In genomic region chr11:5443511-5444233, GRCm38 (mm10) we compare ENCODE assay signal across 8 mouse cellular contexts. TPM values are rescaled to one million over a fixed set of nuclear protein-coding genes. Genes with fewer than 3 reads are reported as not detected.
DNase-seq lines count a peak whose midpoint lies in the region; ATAC-seq and TF ChIP-seq lines count a peak whose summit lies in the region.

No protein-coding gene starts in this region.

- H3K4me1 ChIP-seq in MEL (ENCODE audit: control insufficient read depth in 1 of 2, insufficient read depth in 2 of 2, low read length in 2 of 2): peaks cover 16 to 31% of the 10 kb centered on the region in 2 experiments
- peaks cover 47% of the 10 kb centered on the region for H3K4me1 ChIP-seq in heart, embryonic 13.5 days
- peaks cover 11% of the 10 kb centered on the region for H3K4me1 ChIP-seq in kidney, postnatal 0 days (replicated peaks; ENCODE audit: insufficient read depth, low read length)
- H3K4me1 ChIP-seq in spleen, adult 2 months (ENCODE audit: control insufficient read depth, insufficient read depth, insufficient read length): peaks cover 4% of the 10 kb centered on the region

- no peak for TF ChIP-seq RAD21 in MEL (IDR thresholded peaks at IDR 0.05; ENCODE audit: low read depth, low read length)

- H3K9ac ChIP-seq in MEL (ENCODE audit: control insufficient read depth, low read depth, low read length, poor library complexity, severe bottlenecking): peak overlapping the region; percentile 90
- H3K9ac ChIP-seq in heart, embryonic 13.5 days: peak overlapping the region; percentile 89
- peak overlapping the region; percentile 92 for H3K9ac ChIP-seq in kidney, postnatal 0 days (ENCODE audit: low read depth, low read length)

- peaks cover 2% of the 10 kb centered on the region in 2 experiments; a peak in 2 of 4 replicates for H3K27me3 ChIP-seq in MEL (ENCODE audit: control insufficient read depth in 1 of 2, insufficient read depth in 2 of 2, low read length in 2 of 2)
- peaks cover 7% of the 10 kb centered on the region; the same call in 1 of the 2 replicates for H3K27me3 ChIP-seq in heart, embryonic 13.5 days (replicated peaks)
- H3K27me3 ChIP-seq in kidney, postnatal 0 days (ENCODE audit: insufficient read depth, low read length): no peaks in the 10 kb centered on the region
- peaks cover 8% of the 10 kb centered on the region for H3K27me3 ChIP-seq in spleen, adult 2 months (ENCODE audit: control insufficient read depth, insufficient read depth, low read length)

- H3K79me2 ChIP-seq in MEL (ENCODE audit: control insufficient read depth, insufficient read depth, low read length, poor library complexity) (peaks cover 42% of the 10 kb centered on the region), macrophage (ENCODE audit: inconsistent target) (peaks cover 4% of the 10 kb centered on the region; the same call in 1 of the 2 replicates)

- H3K9me3 ChIP-seq in MEL (replicated peaks; ENCODE audit: insufficient read depth, low read length): no peaks in the 10 kb centered on the region
- H3K9me3 ChIP-seq in heart, embryonic 13.5 days: no peaks in the 10 kb centered on the region
- no peaks in the 10 kb centered on the region for H3K9me3 ChIP-seq in kidney, postnatal 0 days (replicated peaks; ENCODE audit: low read length)

- DNase-seq in cerebellum, adult 11 months: peak; percentile 24
- DNase-seq in cerebellum, adult 8-10 months: no peak
- peak; percentile 70 for DNase-seq in MEL (ENCODE audit: low read depth, low spot score)
- DNase-seq in embryo, embryonic 11 days: peak; percentile 63
- DNase-seq in kidney, postnatal 0 days (ENCODE audit: low spot score): peak; percentile 40
- no peak for DNase-seq in spleen, adult 2 months (ENCODE audit: low read depth in 1 of 2, low spot score in 2 of 2)

- peaks cover 0 to 29% of the 10 kb centered on the region in 2 experiments; a peak in 2 of 4 replicates for H3K36me3 ChIP-seq in MEL (ENCODE audit: control insufficient read depth in 1 of 2, insufficient read depth in 2 of 2, low read length in 2 of 2)
- no peaks in the 10 kb centered on the region for H3K36me3 ChIP-seq in heart, embryonic 13.5 days
- H3K36me3 ChIP-seq in kidney, postnatal 0 days (ENCODE audit: insufficient read depth, low read length): no peaks in the 10 kb centered on the region
- H3K36me3 ChIP-seq in macrophage (ENCODE audit: inconsistent target): no peaks in the 10 kb centered on the region
- H3K36me3 ChIP-seq in spleen, adult 2 months (ENCODE audit: control insufficient read depth, insufficient read depth, low read length): no peaks in the 10 kb centered on the region

- H3K4me2 ChIP-seq in heart, embryonic 13.5 days: peak overlapping the region; percentile 97
- H3K4me2 ChIP-seq in kidney, postnatal 0 days (ENCODE audit: low read length): peak overlapping the region; percentile 91

- TF ChIP-seq POLR2A in MEL (IDR thresholded peaks at IDR 0.05; ENCODE audit: control insufficient read depth in 1 of 2, insufficient read depth in 1 of 2, low read depth in 1 of 2, low read length in 2 of 2, poor library complexity in 1 of 2): no peak; a peak in 1 of 4 replicates
- TF ChIP-seq POLR2A in spleen, adult 2 months (IDR thresholded peaks at IDR 0.05; ENCODE audit: low read depth, low read length): no peak

- TF ChIP-seq EP300 in MEL (IDR thresholded peaks at IDR 0.05; ENCODE audit: low read depth in 1 of 2, low read length in 2 of 2): no peak

- no peak for ATAC-seq in heart, embryonic 13.5 days (ENCODE audit: extremely low read depth, insufficient number of reproducible peaks, low FRiP score, low TSS enrichment)
- no peak; the same call in 1 of the 2 replicates for ATAC-seq in kidney, postnatal 0 days (replicated peaks; ENCODE audit: low FRiP score, low read depth)

- no peak for TF ChIP-seq CTCF in MEL (IDR thresholded peaks at IDR 0.05 in 2 of 3, conservative IDR thresholded peaks at IDR 0.05 in 1 of 3; ENCODE audit: control insufficient read depth in 1 of 3, insufficient read depth in 1 of 3, low read depth in 2 of 3, low read length in 3 of 3, poor library complexity in 1 of 3, severe bottlenecking in 1 of 3)
- no peak for TF ChIP-seq CTCF in kidney, postnatal 0 days (IDR thresholded peaks at IDR 0.05; ENCODE audit: low read depth)
- no peak for TF ChIP-seq CTCF in spleen, adult 2 months (IDR thresholded peaks at IDR 0.05; ENCODE audit: extremely low read depth, insufficient read depth, insufficient read length, insufficient replicate concordance)

- H3K4me3 ChIP-seq in MEL (ENCODE audit: control insufficient read depth in 1 of 2, insufficient read depth in 1 of 2, low read depth in 2 of 2, low read length in 2 of 2) (peak overlapping the region; percentile 67 to 93), macrophage (ENCODE audit: inconsistent target) (peak overlapping the region; percentile 15)
- H3K4me3 ChIP-seq in heart, embryonic 13.5 days: peak overlapping the region; percentile 84
- peak overlapping the region; percentile 83 for H3K4me3 ChIP-seq in kidney, postnatal 0 days (replicated peaks; ENCODE audit: low read depth, low read length)
- H3K4me3 ChIP-seq in spleen, adult 2 months (ENCODE audit: extremely low read depth, insufficient read depth, insufficient read length): peak overlapping the region; percentile 79

- under 1% methylated on average over 38 of the region's 38 CpGs for WGBS in heart, embryonic 13.5 days
- WGBS in kidney, postnatal 0 days: 2% methylated on average over 38 of the region's 38 CpGs
- WGBS in macrophage (ENCODE audit: missing documents): 28% methylated on average over 27 of the region's 38 CpGs
- 7% methylated on average over 36 of the region's 38 CpGs for WGBS in spleen, adult 2 months

- H3K27ac ChIP-seq in MEL (ENCODE audit: control insufficient read depth, low read depth, low read length) (no peak overlapping the region; the same call in 1 of the 2 replicates), macrophage (no peak overlapping the region)
- H3K27ac ChIP-seq in heart, embryonic 13.5 days (replicated peaks): peak overlapping the region; percentile 80
- H3K27ac ChIP-seq in kidney, postnatal 0 days: peak overlapping the region; percentile 95
- no peak overlapping the region for H3K27ac ChIP-seq in spleen, adult 2 months (ENCODE audit: insufficient read depth, low read length)

TF ChIP-seq in MEL, 35 proteins besides CTCF, POLR2A, EP300 and RAD21:
- no peak for TF ChIP-seq ETS1 (IDR thresholded peaks at IDR 0.05; ENCODE audit: low read depth, low read length)
- no peak for TF ChIP-seq ZMIZ1 (IDR thresholded peaks at IDR 0.05; ENCODE audit: low read depth, low read length)
- no peak for TF ChIP-seq CHD2 (IDR thresholded peaks at IDR 0.05; ENCODE audit: low read length)
- no peak for TF ChIP-seq UBTF (IDR thresholded peaks at IDR 0.05; ENCODE audit: borderline replicate concordance, insufficient read depth, low read depth, low read length)
- no peak for TF ChIP-seq TBP (IDR thresholded peaks at IDR 0.05; ENCODE audit: low read depth, low read length)
- no peak for TF ChIP-seq POLR2AphosphoS2 (IDR thresholded peaks at IDR 0.05; ENCODE audit: low read length)
- no peak for TF ChIP-seq JUND (IDR thresholded peaks at IDR 0.05; ENCODE audit: low read depth, low read length)
- TF ChIP-seq TAL1 (IDR thresholded peaks at IDR 0.05; ENCODE audit: low read length): no peak
- TF ChIP-seq HCFC1 (IDR thresholded peaks at IDR 0.05; ENCODE audit: low read depth, low read length): 0 out of 2 replicates have a peak, but pooled peaks have one; percentile 33
- TF ChIP-seq GABPA (IDR thresholded peaks at IDR 0.05; ENCODE audit: low read depth, low read length): no peak
- TF ChIP-seq BHLHE40 (IDR thresholded peaks at IDR 0.05; ENCODE audit: borderline replicate concordance, low read depth, low read length): no peak; the same call in 1 of the 2 replicates
- TF ChIP-seq MAX (IDR thresholded peaks at IDR 0.05; ENCODE audit: low read length): 0 out of 2 replicates have a peak, but pooled peaks have one; percentile 29
- TF ChIP-seq RCOR1 (IDR thresholded peaks at IDR 0.05; ENCODE audit: low read depth, low read length): no peak
- TF ChIP-seq SMC3 (IDR thresholded peaks at IDR 0.05; ENCODE audit: low read depth, low read length): no peak
- no peak for TF ChIP-seq GATA1 (IDR thresholded peaks at IDR 0.05; ENCODE audit: low read depth, low read length)
- TF ChIP-seq MXI1 (IDR thresholded peaks at IDR 0.05; ENCODE audit: low read depth, low read length): peak; percentile 81
- TF ChIP-seq SIN3A (IDR thresholded peaks at IDR 0.05; ENCODE audit: low read length): no peak; the same call in 1 of the 2 replicates
- no peak for TF ChIP-seq CHD1 (IDR thresholded peaks at IDR 0.05; ENCODE audit: low read depth, low read length)
- TF ChIP-seq MYB (IDR thresholded peaks at IDR 0.05; ENCODE audit: low read depth, low read length): no peak
- no peak for TF ChIP-seq ZNF384 (IDR thresholded peaks at IDR 0.05; ENCODE audit: low read depth, low read length)
- TF ChIP-seq MAZ (IDR thresholded peaks at IDR 0.05; ENCODE audit: low read depth, low read length): no peak
TF ChIP-seq in MEL: peak in this region for 3.

RNA-seq across cellular contexts. Expression of gene Znrf3, which starts 1.0 kb away (rescaled TPM):
- total RNA-seq in MEL (2012; rRNA removed): 8.2 and 9.2 TPM in 2 replicates
- polyA plus RNA-seq in MEL (2012; ENCODE audit: insufficient read depth in 1 of 2, insufficient read length in 2 of 2, low read depth in 1 of 2, low replicate concordance in 2 of 2, missing spikeins in 1 of 2): 1 to 10 TPM in 1 of 2 experiments, not detected in 1; 9.0 TPM
- polyA plus RNA-seq in heart, embryonic 13.5 days (2015; fragmentation: Nextera tagmentation; extraction: Ambion mirVana): 7.6 and 8.6 TPM in 2 replicates
- polyA plus RNA-seq in kidney, postnatal 0 days (2015; fragmentation: Nextera tagmentation; extraction: Ambion mirVana): 13.3 and 15.7 TPM in 2 replicates
- 1 to 10 TPM; 1.6 to 7.7 (median 4.2) TPM for total RNA-seq in macrophage (2018; cell fraction: chromatin; rRNA removed)
- 1 to 10 TPM; 1.1 to 5.6 (median 3.0) TPM for total RNA-seq in macrophage (2018; cell fraction: cytosol; rRNA removed)
- total RNA-seq in macrophage (2018; cell fraction: nucleus; rRNA removed): 10 to 100 TPM in 1 of 26 experiments, 1 to 10 TPM in 25; 1.6 to 10.1 (median 4.9) TPM
- polyA plus RNA-seq in macrophage (2018): 1.6 to 2.9 TPM (median 2.1 TPM) in 3 replicates
- polyA plus RNA-seq in spleen, adult 2 months (2012; rRNA removed): 4.3 and 4.6 TPM in 2 replicates

Comparison
In these comparisons a context has a peak if more than half of its experiments do, and no peak if none do; other contexts are left out.
1. DNase-seq: peak in cerebellum, adult 11 months (single experiment), MEL (single experiment), embryo, embryonic 11 days (single experiment) and kidney, postnatal 0 days (single experiment); none in cerebellum, adult 8-10 months (single experiment) and spleen, adult 2 months (0 of 2).
2. H3K27ac ChIP-seq: peak in heart, embryonic 13.5 days (single experiment) and kidney, postnatal 0 days (single experiment); none in MEL (single experiment), macrophage (single experiment) and spleen, adult 2 months (single experiment).
3. H3K4me3 ChIP-seq: peak in every context shown above with its lines; median percentile 84 in heart, embryonic 13.5 days; 83 in kidney, postnatal 0 days; 80 in MEL; 79 in spleen, adult 2 months; 15 in macrophage.
4. Peak in every context shown above with its lines, with median percentiles within 50 percentile points of each other: H3K9ac ChIP-seq.